Mouse (Mus musculus) layer of hippocampus, adult 9-11 months (tissue): ENCODE results near the gene Pck1.

Experiments
- DNase-seq: peaks from one replicate; pipeline ENCODE4 v3.0.0; 2022

Pck1 gene

DNA sequence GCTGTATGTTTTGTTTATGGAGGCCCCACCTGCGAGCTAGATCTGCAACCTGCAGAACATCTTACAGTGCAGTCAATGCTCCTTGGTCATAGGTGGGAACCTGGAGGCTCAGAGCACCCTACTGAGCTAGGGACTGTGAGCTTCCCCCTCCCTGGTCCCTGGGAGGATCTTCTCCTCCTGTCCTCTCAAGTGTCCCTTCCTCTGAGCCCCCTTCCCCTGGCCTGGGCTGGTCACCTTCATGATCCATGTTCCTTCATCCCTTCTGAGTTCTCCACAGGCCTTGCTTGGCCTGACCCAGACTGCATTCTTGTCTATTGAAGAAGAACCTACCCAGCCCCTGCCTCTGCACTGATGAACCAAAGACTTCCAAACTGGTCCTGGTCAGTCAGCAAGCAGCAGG, 21.7 kb downstream of the Pck1 start:
- DNase-seq, result no peak

DNA sequence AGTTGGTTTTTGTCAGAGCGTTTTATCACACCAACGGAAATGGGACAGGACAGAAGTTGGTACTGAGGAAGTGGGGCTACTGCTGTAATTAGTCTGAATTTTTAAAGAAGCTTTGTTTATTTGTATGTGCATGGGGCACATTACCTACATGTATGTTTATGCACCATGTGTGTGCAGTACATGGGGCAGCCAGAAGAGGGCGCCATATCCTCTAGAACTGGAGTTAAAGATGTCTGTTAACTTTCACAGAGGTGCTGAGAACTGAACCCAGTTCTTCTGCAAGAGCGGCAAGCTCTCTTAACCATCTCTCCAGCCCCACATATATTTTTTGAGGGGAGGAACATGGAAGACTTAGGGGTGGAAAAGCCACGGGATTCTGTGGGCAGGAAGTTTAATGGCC, 22.9 kb downstream of the Pck1 start:
- DNase-seq, result no peak

DNA sequence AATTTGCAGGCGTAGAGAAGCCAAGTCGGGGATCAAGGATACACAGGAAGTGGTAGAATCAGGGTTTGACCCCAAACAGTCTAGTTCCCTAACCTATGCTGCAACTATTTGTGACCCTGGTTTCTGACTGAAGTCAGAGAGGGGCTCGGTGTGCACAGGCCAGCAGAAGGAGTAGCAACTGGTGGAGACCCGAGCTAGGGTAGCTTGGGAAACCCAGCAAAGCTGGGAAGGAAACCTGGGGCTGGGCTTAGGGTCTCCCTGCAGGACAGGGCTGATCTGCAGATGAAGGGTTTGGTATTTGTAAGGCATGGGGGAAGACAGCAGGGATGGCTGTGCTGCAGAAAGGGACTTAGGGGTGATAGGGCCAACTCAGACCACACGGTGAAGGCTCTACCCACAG, 24.6 kb downstream of the Pck1 start:
- no peak for DNase-seq

DNA sequence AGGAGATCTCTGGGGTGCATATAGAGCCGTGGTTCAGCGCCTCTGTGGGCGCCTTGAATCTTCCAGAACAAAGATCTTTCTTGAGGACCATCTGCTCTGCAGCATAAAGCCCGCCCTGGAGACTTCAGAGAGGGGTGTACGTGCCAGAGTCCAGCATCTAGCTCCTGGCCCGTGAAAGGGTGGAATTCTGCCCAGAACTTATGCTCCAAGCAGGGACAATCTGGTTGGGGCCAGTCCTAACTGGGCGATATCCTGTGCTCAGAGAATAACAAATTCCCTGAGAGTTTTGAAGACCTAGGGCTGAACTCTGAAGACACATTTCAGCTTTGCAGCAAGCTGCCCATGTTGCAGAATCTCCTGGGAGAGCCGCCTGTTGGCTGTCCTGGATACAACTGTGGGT, 25.1 kb downstream of the Pck1 start:
- no peak for DNase-seq

DNA sequence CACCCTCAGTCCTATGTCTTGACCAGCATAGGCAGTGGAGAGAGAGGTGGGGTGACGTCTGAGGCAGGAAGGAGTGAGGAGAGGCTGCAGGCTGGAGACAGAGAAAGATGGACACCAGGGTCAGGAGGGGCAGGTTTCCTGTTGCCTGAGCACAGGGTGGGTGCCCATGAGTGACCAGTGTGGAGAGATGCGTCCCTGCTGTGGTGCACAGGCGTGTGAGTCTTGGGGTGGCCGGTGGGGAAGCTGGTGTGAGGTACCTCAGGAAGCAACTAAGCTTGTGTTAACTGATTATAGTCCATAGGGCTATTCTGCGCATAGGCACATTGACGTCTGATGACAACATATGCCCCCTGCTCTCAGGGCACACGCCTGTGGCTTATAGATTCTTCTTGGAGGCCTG, 26.2 kb downstream of the Pck1 start:
- no peak for DNase-seq

DNA sequence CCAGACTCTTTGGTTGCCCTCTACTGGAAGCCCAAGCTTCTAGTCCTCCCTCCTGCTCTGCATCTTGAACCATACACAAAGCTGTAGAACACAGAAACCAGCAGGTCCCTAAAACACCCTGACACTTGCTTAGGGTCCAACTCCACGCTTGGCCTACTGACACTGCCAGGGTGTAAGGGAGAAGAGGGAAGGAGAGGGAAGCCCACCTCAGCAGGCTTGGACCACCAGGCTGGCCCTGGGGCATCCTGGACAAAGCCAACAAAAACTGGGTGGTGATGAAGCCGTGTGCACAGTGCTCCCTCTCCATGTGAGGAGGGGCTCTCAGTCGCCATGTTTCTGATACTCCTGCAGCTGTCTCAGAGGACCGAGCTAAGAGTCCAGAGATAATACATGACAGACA, 27.2 kb downstream of the Pck1 start:
- DNase-seq, result no peak

DNA sequence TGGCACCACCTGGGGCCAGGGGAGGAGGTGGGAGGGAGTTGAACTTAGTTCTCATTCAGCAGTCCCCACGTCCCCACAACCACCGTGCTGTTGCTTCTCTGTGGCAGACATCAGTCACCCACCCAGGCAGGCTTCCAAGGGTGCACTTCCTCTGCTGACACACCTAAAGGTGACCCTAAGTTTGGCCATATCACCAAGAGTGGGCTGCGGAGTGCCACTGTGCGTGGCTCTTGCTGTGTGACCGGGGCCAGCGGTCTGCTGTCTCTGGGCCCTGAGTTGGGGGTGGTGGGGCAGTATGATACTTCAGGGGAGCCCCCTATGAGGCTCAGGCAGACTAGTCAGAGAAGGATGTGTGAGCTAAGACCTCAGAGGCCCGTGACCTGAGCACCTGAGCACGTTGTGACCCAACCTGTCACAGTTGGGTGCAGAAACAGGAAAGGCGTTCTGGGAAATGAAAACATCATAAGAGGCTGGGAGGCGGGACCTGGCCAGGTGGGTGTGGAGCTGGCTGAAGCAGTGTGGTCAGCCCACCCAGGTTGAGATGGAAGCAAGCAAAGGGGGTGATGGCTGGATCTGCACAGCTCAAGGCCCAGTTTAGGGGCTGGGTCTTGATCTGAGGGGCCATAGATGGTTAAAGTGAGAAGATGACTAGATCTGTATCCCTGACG, 28.0 kb downstream of the Pck1 start:
- no peak for DNase-seq

DNA sequence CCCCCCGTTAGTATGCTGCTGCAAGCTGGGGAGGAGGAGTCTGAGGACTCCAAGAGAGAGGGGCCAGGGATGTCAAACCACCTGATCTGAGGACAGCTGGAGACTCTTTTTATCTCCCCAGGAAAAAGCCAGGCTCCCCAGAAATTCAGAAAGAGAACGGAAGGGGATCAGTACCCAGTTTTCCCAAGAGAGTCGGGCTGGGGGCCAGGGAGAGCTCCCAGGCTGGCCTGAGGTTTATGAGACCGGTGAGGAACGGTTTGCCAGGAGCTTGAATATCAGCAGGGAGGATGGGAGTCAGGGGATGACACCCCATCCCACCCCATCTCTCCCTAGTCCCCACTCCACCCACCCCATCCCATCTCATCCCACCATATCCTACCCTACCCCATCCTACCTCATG, 28.6 kb downstream of the Pck1 start:
- DNase-seq, result no peak

DNA sequence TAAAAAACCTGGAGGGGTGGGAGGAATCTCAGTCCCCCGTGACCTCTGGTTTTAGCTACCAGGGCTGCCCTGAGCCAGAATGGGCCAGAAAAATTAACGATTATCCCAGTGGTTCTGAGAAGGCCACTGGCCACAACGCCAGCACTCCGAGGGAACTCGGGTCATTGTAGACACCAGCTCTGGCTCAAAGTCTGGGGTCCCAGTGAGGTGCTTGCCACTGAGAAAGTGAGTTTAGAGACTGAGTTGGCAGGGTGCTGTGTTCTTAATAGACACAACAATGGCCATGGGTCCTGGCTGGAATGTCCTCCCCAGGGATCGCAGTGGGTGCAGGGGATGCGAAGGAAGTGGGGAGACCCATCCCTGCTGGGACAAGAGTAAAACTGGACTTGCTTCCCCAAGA, 29.1 kb downstream of the Pck1 start:
- no peak for DNase-seq

DNA sequence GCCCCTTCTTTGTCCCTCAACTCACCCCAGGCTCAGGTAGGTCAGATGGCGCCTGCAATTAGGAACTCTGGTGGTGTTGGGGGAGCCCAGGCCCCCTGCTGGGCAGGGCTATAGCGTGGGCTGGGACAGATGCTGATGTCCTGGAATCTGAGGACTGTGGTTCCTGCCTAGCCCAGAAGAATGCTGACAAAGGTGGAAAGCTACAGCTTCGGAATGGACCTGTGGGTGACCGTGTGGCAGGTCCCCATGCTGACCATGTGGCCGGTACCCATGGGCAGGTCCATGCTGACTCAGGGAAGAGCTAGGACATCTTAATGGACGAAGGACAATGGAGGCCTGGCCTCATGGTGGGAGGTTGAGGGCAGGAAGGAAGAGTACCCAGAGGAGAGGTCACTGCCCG, 29.9 kb downstream of the Pck1 start:
- no peak for DNase-seq

DNA sequence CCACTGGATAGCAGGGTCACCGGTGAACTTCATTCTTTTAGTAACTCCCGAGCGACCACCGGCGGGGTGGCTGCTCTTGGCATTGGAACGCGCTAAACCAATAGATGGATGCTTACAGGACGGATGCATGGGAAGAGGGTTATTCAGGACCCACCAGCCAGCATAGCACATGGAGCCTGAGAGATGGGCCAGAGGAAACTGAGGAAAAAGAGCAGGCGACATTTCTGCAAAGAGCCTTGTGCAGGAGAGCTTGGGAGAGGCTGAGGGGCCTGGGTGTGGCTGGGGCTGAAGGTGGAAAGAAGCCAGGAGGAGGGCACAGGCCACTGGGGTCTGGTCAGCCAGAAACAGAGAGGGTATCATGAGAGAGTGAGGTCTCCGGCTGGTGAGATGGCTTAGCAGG, 30.5 kb downstream of the Pck1 start:
- DNase-seq, result no peak

DNA sequence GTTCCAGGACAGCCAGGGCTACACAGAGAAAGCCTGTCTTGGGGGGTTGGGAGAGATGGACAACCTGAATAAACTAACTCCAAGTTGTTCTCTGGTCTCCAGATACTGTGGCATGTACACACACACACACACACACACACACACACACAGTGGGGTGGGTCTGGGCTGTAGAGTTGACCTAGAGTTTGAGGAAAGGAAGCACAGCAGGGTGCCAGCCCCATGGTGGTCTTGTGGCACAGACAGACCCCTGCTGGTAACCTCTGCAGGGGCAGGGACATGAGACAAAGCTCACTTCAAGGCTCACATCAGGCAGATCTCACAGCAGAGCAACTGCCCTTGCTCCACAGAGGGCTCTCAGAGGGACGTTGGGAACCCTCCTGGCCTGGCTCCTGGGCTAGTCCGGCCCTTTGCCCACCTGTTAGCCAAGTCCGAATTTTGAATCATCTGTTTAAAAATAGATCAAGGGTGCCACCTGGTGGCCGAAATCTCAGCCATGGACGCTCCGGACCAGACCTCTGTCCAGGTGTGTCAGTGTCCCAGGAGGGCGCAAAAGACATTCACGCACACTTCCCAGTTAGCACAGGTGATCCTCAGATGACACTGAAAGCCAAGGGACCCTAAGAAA, 31.1 kb downstream of the Pck1 start:
- no peak for DNase-seq

DNA sequence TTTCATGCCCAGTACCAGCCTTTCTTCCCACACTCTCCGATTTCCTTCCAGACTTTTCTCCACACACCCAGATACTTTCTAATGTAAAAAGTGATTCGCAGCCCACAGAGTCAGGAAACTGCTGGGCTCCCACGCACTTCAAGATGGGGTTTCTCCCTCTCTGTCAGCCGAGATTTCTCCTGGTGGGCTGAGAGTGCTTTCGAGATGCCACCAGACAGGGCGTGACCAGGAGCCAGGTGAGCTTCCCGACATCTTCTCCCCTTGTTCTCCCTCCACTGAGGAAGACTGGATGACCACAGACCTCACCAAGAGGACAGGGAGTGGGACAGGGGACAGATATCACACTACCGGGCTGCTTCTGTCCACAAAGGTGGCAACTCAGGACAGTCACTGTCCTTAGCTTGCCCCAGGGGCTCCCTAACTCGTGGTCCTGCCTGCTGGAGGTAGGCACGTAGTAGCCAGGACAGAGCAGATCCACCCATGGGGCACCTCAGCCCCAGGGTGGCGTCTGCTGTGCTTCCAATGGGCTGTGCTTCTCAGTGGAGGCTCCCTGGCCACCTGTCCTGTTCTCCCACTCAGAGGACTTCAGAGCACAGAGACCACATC, 31.7 kb downstream of the Pck1 start:
- DNase-seq, result no peak

DNA sequence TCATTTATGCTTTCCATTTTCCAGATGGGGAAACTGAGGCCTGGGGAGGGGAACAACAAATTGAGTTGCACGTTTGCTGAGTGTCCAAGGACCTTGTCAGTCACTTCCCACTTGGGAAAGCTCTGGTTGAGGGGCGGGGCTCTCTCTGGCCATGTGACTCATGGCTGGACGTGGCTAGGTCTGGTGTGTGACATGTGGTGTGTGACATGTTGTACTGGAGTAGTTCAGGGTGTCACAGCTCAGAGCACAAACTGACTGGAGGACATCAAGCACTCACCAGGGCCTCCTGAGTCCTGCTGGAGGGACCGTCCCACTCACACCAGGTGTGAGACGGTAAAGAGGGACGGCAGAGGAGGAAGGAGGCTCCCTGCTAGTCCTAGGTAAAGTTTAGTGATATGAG, 32.4 kb downstream of the Pck1 start:
- DNase-seq, result no peak

DNA sequence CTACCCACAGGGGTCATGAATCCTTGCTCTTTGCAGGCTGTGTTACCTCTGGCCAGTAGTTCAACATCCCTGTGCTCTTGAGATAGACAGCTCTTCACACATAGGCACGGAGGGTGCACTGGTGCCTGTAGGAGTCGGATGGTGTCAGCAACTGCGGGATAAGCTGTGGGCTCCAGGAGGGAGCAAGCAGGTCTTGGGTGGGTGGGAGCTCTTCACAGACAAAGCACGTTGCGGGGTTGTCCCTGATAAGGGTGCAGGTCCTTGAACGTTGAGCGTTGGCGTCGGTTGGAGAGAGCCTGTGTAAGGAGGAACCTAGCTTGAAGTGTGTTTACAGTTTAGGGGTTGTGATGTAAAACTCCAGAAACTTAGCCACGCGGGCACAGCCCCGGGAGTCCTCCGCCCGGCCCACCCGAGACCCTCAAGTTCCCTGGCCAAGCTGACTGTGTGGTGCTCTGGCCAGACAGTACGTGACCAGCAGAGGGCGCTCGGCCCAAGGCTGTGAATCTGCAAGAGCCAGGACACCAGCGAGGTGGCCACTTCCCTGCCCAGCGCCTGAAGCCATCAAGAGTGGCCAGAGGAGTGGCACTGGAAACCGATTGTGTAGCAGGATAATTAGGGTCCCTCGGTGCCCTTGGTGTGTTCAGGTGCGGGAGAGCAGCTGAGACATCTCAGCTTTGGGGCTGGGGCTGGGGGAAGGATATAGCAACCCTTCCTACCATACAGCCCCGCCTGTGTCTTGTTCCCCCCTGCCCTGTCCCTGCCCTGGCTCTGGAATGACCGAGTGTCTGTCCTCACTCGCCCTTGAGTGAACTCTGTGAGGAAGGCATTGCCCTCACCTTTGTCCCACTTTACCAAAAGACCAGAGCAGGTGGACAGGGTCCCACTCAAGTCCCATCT, 33.4 kb downstream of the Pck1 start:
- peak; percentile 64 for DNase-seq

DNA sequence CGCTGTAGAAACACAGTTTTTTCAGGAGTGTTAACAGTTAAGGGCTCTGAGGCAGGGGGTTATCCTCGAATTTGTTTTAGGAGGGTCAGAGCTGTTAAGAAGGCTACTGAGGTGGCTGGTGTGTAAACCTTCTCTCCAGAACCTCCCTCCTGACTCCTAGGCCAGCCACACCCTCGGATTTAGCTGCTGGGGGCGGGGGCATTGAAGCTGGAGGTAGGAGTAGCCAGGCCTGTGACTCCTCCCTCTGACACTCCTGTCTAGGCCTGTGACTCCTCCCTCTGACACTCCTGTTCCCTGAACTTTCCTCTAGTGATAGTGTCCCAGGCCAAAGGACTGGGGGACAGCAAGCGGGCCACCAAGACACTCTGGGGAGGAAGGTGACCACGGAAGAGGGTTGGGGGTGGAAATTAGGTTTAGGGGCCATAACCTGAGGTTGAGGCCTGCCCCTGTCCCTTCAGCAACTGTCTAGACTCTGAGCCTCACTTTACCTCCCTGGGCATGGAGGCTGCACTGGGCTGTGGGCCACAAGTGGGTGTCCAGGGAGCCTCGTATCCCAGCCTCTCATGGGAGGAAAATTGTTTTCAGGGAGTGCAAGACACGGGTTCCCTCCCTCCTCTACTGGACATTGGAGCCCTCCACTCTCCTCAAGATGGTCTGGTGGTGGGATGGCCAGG, 34.5 kb downstream of the Pck1 start:
- DNase-seq, result no peak

DNA sequence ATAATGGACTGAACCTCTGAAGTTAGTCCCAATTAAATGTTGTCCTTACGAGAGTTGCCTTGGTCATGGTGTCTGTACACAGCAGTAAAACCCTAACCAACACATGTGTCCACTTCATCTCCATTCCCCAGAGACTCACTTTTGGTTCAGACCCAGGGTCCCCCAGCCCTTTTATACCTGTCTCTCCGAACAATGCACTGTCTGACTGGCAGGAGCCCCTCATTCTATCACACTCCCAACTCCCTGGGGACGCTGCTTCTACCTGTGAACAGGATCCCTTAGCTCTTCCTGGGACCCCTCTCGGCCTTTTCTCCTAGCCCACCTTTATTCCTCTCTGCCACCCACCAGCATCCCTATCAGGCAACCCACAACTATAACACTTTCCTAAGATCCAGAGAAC, 41.9 kb downstream of the Pck1 start:
- no peak for DNase-seq

DNA sequence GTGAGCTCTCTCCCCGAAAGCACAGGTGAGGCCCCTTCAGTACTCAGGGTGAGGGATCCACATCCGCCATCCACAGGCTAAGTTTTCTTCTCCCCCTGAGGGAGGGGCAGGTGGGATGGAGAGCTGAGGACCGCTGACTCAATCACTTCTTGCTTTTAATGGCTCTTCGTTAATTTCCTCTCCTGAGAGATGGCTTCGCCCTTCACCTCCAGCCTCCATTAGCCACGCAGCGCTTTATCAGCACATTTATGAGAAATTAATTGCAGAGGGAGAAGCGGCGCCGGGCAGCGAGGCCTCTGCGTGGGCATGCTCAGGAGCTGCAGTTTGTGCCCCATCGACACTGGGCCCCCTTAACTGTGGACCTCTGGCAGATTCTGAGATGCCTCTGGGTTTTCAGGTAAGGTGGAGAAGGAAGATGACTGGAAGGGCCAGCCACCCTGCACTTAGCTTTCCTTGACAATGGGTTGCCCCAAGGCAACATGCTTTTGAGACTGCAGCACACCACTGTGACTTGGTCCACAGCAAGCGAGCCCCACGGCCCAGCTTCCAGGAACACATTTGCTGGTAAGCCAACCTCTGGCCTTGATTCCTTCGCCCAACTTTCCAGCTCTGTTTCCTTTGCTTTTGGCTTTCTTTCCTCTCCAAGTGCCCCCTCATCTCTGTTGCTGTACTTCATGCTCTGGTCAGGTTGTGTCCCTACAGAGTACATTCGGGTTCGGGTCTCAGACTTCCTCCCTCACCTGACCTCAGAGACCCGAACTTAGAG, 50.3 kb downstream of the Pck1 start:
- DNase-seq, result no peak

DNA sequence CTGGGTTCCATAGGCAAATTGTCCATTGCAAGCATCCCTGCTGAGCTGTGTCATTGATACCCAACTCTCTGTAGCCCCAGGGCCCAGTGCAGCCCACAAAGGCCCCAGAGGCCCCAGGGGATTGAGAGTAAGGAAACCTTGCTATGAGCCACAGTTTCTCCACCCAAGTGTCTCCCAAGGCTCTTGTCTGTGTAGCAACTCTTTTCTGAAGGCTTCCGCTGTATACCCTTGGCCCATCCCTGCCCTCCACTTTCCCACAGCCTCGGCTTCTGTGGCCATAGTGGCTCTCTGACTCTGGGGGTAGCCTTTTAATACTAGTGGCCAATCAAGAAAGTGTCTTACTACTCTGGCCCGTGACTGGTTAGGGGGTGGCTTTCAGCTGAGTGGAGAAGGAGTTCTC, 50.9 kb downstream of the Pck1 start:
- DNase-seq, result no peak

DNA sequence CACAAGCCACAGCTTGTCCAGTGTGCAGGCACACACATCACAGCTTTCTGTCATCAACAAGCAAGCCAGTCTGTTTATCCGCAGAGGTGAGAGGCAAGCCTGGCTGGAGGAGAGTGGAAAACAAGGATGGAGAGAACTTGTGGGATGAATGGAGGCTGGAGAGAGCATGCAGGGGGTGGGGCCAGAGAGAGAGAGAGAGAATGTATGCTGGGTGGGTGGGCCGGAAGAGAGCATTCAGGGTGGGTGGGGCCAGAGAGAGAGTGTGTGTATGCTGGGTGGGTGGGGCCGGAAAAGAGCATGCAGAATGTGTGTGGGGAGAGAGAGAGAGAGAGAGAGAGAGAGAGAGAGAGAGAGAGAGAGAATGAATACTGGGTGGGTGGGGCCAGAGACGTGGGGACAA, 51.8 kb downstream of the Pck1 start:
- DNase-seq, result no peak

DNA sequence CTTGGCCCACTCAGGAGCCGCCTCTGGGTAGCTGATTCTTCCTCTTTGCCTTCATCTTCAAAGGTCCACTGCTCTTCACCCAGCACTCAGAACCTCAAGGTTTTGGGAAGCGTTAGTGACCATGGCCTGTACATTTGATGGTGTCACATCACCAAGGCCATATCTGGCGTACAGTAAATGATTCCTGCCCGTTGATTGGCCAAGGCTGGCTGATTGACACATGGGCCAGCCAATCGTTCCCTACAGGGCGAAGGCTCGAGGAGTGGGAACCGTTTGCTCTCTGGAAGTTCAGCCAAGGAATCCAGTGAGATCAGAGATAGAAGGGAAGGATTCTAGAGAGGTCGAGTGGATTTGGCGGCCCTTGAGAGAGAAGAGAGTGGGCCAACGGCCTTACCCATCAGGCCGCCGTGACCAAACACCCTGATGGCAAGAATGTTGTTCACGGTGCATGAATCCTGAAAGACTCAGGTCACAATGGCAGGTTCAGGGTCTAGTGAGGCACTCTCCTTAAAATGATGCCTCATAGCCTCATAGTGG, 52.8 kb downstream of the Pck1 start:
- no peak for DNase-seq

DNA sequence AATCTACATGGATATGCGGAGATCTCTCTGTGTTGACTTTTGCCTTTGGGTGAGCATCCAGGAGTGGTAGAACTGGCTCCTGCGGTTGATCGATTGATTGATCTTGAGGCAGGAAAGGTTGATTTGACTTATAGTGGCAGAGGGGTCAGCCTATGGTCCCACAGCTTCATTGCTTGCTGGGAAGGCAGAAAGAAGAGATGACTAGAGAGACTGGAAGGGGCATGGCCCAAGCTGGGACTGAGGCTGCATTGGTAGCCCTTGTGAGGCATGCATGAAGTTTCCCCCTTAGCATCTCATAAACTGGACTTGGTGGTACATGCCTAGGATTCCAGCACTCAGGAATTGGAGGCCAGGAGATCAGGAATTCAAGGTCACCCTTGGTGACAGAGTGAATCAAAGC, 54.2 kb downstream of the Pck1 start:
- no peak for DNase-seq
